Mouse (Mus musculus): ENCODE measurements at regions not wholly inside any gene's neighbourhood (a gene's known extent, or its start where the extent isn't known, plus 50 kb on each side); places are given as distances from the start of the nearest gene placed in this dataset.
"Not testable (repeated sequence)": the region's sequence is repeated elsewhere in the genome, so short reads cannot be mapped to it uniquely, and the experiment has no call there.

- H3K9me3 ChIP-seq: peaks cover 16% of the 10 kb centered on the region
- H3K36me3 ChIP-seq (replicated peaks); DNase-seq (ENCODE audit: extremely low spot score, low spot score); H3K27ac ChIP-seq; H3K4me1 ChIP-seq; H3K4me3 ChIP-seq; H3K27me3 ChIP-seq (ENCODE audit: poor library complexity, severe bottlenecking): not testable (repeated sequence)
- 81% methylated on average over 3 of the region's 3 CpGs for WGBS
These were observed 77.9 kb downstream of the Tcp10c start for GRCm38 (mm10) chr17:13432256-13432655.

DNA sequence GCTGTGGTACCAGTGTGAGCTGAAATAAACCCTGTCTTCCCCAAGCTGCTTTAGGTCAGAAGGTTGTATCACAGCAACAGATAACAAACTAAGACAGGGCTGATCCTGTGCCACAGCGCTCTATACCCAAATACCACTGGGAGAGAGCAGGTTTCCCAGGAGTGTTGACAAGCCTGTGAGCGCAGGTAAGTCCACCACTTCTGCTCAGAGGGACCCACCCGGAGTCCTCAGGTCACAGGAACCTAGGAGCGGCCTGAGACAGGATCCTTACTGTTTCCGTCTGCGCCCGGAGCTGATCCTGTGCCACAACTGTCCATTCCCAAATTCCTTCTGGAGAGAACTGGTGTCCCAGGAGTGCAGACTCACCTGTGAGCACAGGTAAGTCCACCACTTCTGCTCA is 79.8 kb downstream of the Tcp10c start:
- not testable (repeated sequence) for H3K4me1 ChIP-seq; DNase-seq (ENCODE audit: extremely low spot score, low spot score); H3K27me3 ChIP-seq (ENCODE audit: poor library complexity, severe bottlenecking); H3K36me3 ChIP-seq (replicated peaks); H3K4me3 ChIP-seq; H3K27ac ChIP-seq
- WGBS: 91% methylated on average over 7 of the region's 7 CpGs
- H3K9me3 ChIP-seq: peaks cover 16% of the 10 kb centered on the region

DNA sequence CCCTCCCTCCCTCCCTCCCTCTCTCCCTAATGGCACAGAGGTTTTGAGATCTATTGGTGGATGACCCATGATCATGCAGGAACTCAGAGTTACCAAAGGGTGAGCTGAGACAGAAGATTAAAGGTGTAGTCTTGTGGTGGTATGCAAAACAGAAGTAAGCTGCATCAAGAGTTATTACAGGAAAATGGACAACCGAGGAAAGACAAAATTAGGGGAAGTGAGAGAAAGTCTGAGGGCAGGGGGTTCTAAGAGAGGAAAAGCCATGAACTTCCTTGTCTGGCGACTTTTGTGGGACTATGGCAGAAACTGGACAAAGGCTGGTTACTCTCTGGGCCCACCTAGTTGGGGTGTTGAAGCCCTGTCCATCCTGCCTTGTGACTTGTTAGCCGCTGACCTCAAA is 84.4 kb downstream of the Tcp10c start:
- DNase-seq (ENCODE audit: extremely low spot score, low spot score); H3K4me3 ChIP-seq; H3K27ac ChIP-seq; H3K27me3 ChIP-seq (ENCODE audit: poor library complexity, severe bottlenecking); H3K4me1 ChIP-seq; H3K36me3 ChIP-seq (replicated peaks): not testable (repeated sequence)
- peaks cover 35% of the 10 kb centered on the region for H3K9me3 ChIP-seq
- 83% methylated on average over 3 of the region's 3 CpGs for WGBS

DNA sequence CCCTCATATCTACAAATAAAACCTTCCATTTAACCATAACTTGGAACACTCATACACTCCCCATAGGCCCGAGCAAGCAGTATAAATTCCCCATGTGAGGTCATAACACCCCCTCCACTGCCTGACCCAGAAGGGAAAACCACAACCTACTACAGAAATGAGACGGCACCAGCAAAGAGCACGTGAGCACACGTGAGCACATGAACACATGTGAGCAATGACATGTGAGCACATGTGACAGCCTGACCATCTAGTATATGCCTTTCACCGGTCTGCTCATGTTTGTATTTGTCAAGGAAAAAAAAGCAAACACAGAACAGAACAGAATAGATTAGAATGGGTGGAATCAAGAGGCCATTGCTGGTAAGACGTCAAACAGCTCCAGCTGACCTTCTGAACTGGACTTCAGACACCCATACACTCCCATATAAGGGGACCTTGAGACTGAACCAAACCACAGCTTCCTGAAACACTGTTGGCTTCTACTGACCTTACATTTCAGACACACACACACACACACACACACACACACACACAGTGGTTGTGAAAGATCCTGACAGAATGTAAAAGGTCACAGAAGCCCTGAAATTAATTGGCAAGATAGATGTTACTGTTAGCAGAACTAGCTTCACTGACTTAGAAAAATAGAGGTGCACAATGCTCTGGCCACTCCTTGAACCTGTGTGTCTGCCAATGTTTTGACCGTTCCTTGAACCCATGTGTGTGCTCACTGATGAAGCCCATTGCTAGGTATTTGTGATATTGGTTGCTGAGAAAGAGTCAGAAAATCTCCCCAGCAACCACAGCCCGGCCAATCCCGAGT is 86.5 kb downstream of the Tcp10c start:
- not testable (repeated sequence) for H3K27ac ChIP-seq; H3K4me1 ChIP-seq; H3K4me3 ChIP-seq; DNase-seq (ENCODE audit: extremely low spot score, low spot score); H3K36me3 ChIP-seq (replicated peaks); H3K27me3 ChIP-seq (ENCODE audit: poor library complexity, severe bottlenecking)
- peaks cover 42% of the 10 kb centered on the region for H3K9me3 ChIP-seq
- 89% methylated on average over 9 of the region's 9 CpGs for WGBS

DNA sequence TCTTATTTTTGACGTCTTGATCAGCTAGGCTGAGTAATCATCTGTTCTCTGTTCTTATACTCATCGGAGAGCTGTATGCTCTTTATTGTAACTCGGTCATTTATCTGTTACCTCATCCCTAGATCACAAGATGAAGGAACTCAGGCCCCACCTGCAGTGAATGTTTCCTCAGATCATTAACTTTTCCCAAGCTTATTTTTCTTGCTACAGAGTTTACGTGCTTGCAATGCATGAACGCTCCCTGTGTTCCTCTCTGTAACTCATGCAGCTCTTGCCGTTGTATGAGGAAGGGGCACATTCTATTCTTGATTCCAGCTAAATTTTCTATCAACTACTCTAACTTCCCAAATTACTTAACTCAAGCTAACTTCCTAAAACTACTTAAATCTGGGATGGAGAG is 87.9 kb downstream of the Tcp10c start:
- not testable (repeated sequence) for H3K4me3 ChIP-seq; H3K27me3 ChIP-seq (ENCODE audit: poor library complexity, severe bottlenecking); H3K36me3 ChIP-seq (replicated peaks); H3K4me1 ChIP-seq; DNase-seq (ENCODE audit: extremely low spot score, low spot score); H3K27ac ChIP-seq
- peaks cover 50% of the 10 kb centered on the region for H3K9me3 ChIP-seq
- WGBS: 81% methylated on average over 6 of the region's 6 CpGs

DNA sequence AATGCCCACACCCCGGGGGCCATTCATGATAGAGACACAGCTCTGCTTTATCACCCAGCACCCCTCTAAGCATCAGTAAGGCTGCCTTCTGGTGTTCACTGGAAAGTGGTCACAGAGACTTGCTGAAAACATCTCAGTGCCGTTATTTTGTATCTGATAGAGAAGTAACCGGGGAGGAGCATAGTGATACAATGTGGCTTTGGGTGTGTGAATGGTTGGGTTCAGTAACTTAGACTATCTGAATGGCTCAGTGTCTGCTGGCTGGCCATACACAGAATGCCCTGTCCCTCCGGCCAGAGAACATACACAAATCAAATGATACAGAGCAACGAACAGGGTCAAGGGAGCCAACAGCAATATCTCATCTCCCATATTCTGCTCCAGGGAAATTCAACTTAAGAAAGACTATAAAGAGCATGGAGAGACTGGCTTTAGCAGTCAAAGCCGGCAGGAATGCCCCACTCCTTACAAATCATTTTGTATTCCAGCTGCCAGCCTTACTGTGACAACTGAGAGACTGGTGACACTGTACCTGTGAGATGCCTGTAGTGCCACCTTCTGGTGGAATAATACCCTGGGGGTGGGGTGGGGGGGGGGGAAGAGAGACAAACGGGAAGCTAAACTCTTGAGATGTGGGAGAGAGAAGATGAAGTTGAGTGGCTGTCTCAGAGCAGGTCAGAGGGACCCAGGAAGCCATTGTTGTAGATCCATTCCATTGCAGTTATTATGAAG is 102.7 kb downstream of the Tcp10c start:
- H3K4me1 ChIP-seq; H3K36me3 ChIP-seq (replicated peaks); H3K27me3 ChIP-seq (ENCODE audit: poor library complexity, severe bottlenecking); H3K4me3 ChIP-seq; DNase-seq (ENCODE audit: extremely low spot score, low spot score); H3K27ac ChIP-seq: not testable (repeated sequence)
- peaks cover 27% of the 10 kb centered on the region for H3K9me3 ChIP-seq
- WGBS: 82% methylated on average over 7 of the region's 7 CpGs

- not testable (repeated sequence) for DNase-seq (ENCODE audit: extremely low spot score, low spot score); H3K27me3 ChIP-seq (ENCODE audit: poor library complexity, severe bottlenecking); H3K36me3 ChIP-seq (replicated peaks); H3K27ac ChIP-seq; H3K4me3 ChIP-seq; H3K4me1 ChIP-seq
- WGBS: 91% methylated on average over 2 of the region's 2 CpGs
- H3K9me3 ChIP-seq: peaks cover 19% of the 10 kb centered on the region
These were observed 103.6 kb downstream of the Tcp10c start for GRCm38 (mm10) chr17:13457942-13458341.

DNA sequence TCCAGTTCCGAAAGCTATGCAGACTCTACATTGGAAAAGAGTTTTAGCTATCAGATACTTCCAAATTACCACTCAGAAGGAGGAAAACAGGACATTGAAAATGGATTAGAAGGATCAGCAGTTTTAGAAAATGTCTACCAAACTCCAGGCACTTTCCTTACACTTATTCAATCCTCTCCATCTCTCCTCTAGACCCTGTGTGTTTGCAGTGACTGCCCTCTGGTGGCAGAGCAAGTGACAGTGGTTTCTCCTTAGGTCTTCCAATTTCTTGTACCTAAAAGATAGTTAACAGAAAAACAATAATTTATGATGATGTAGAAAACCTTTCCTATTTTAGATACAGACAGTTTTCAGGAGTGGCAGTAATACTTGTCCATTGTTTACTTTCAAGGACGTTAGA is 104.4 kb downstream of the Tcp10c start:
- peaks cover 18% of the 10 kb centered on the region for H3K9me3 ChIP-seq
- 69% methylated on average over 1 of the region's 2 CpGs for WGBS
- H3K4me1 ChIP-seq; H3K36me3 ChIP-seq (replicated peaks); H3K27ac ChIP-seq; DNase-seq (ENCODE audit: extremely low spot score, low spot score); H3K4me3 ChIP-seq; H3K27me3 ChIP-seq (ENCODE audit: poor library complexity, severe bottlenecking): not testable (repeated sequence)

GRCm38 (mm10) chr17:13462663-13463062 is 108.3 kb downstream of the Tcp10c start:
- not testable (repeated sequence) for H3K36me3 ChIP-seq (replicated peaks); H3K4me3 ChIP-seq; H3K9me3 ChIP-seq; H3K27me3 ChIP-seq (ENCODE audit: poor library complexity, severe bottlenecking); H3K27ac ChIP-seq; DNase-seq (ENCODE audit: extremely low spot score, low spot score); H3K4me1 ChIP-seq
- WGBS: 98% methylated on average over 3 of the region's 9 CpGs

- H3K27ac ChIP-seq; H3K4me3 ChIP-seq; H3K4me1 ChIP-seq; H3K36me3 ChIP-seq (replicated peaks); DNase-seq (ENCODE audit: extremely low spot score, low spot score); H3K27me3 ChIP-seq (ENCODE audit: poor library complexity, severe bottlenecking); H3K9me3 ChIP-seq: not testable (repeated sequence)
- 57% methylated on average over 4 of the region's 5 CpGs for WGBS
These were observed 111.5 kb downstream of the Tcp10c start for GRCm38 (mm10) chr17:13465822-13466221.

DNA sequence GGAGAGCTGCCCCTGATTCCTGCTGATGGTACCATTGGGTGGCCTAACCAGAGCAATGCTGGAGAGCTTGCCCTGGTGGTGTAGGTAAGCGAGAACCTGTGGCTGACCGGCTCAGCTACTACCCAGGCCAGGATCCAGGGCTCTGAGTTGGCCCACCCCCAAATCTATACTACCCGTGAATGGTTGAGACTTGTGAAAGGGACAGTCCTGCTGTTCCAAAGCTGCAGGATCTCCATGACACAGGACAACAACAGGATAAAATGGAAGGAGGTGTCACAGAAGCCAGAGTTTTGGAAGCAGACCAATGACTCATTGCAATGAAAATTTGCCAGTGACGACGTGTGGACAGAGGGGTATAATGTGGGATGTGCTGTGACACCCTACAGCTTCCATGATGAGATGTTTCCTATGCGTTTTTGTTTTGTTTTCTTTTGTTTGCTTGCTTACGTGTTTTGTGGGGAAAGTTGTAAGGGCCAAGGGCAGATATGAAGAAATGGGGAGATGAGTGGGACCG is 115.6 kb downstream of the Tcp10c start:
- not testable (repeated sequence) for DNase-seq (ENCODE audit: extremely low spot score, low spot score); H3K4me3 ChIP-seq; H3K4me1 ChIP-seq; H3K9me3 ChIP-seq; H3K36me3 ChIP-seq (replicated peaks); H3K27ac ChIP-seq; H3K27me3 ChIP-seq (ENCODE audit: poor library complexity, severe bottlenecking)
- 88% methylated on average over 8 of the region's 8 CpGs for WGBS

GRCm38 (mm10) chr17:13472460-13473062 is 118.2 kb downstream of the Tcp10c start:
- no peak overlapping the region for H3K4me3 ChIP-seq
- H3K4me1 ChIP-seq: peaks cover 9% of the 10 kb centered on the region
- 17% methylated on average over 7 of the region's 7 CpGs for WGBS
- DNase-seq (ENCODE audit: extremely low spot score, low spot score): peak; percentile 77
- H3K9me3 ChIP-seq: no peaks in the 10 kb centered on the region
- H3K36me3 ChIP-seq (replicated peaks): no peaks in the 10 kb centered on the region
- H3K27me3 ChIP-seq (ENCODE audit: poor library complexity, severe bottlenecking): 0 out of 2 replicates have a peak, but pooled peaks cover 4% of the 10 kb centered on the region
- H3K27ac ChIP-seq: 0 out of 2 replicates have a peak overlapping the region, but pooled peaks have one; percentile 27

Data from forebrain, embryonic 10.5 days (tissue).